Comparison of ENCODE assay signal across 14 mouse cellular contexts in genomic region chr16:91355160-91355559, GRCm38 (mm10). TPM values are rescaled to one million over a fixed set of nuclear protein-coding genes. Genes with fewer than 3 reads are reported as not detected.
DNase-seq lines count a peak whose midpoint lies in the region; ATAC-seq and TF ChIP-seq lines count a peak whose summit lies in the region.
"Had no signal": no experiment of that assay in that cellular context is flagged by ENCODE, and none has a peak within 500 bp of the region (broad histone marks: within the 10 kb centered on the region; RNA-seq: fewer than 3 reads in every experiment).

No protein-coding gene starts in this region.

- no peaks in the 10 kb centered on the region for H3K27me3 ChIP-seq in stomach, postnatal 0 days (ENCODE audit: control insufficient read depth, insufficient read depth, low read length)

- no peak for TF ChIP-seq CTCF in stomach, postnatal 0 days (IDR thresholded peaks at IDR 0.05; ENCODE audit: low read depth)

- 0 out of 2 replicates have a peak overlapping the region, but pooled peaks have one; percentile 13 for H3K27ac ChIP-seq in stomach, postnatal 0 days (replicated peaks)
- H3K27ac ChIP-seq: kidney, postnatal 0 days; midbrain, embryonic 10.5 days had no signal

- no peak overlapping the region for H3K4me3 ChIP-seq in stomach, postnatal 0 days (ENCODE audit: low read depth, low read length)
- H3K4me3 ChIP-seq: midbrain, embryonic 10.5 days had no signal

- intact Hi-C loops in gastrocnemius, postnatal 36 days (cut with DNase I): loop anchor here (5.0 kb wide), 2 partner anchors 87 to 107 kb away; no protein-coding TSS in a partner anchor

- no peak overlapping the region for H3K9ac ChIP-seq in stomach, postnatal 0 days (ENCODE audit: low read length)

- no peaks in the 10 kb centered on the region for H3K4me1 ChIP-seq in stomach, postnatal 0 days (replicated peaks; ENCODE audit: control insufficient read depth, insufficient read depth)

- no peaks in the 10 kb centered on the region for H3K9me3 ChIP-seq in stomach, postnatal 0 days (ENCODE audit: control insufficient read depth, low read length)
- H3K9me3 ChIP-seq: midbrain, embryonic 10.5 days had no signal

- peak; percentile 50 to 55 for DNase-seq in right cerebral cortex, postnatal 10 days (ENCODE audit: low spot score in 2 of 2)
- no peak for DNase-seq in right cerebral cortex, postnatal 4 days
- no peak for DNase-seq in stomach, postnatal 0 days (ENCODE audit: low spot score)
- DNase-seq in gastrocnemius, postnatal 36 days: no peak
- no peak for DNase-seq in cerebellum, adult 11 months
- DNase-seq: adrenal gland, adult 2 months; cerebellum, adult 9-10 months; heart, postnatal 4 days had no signal

- peak; percentile 80 to 81 for ATAC-seq in hematopoietic stem cell, adult 5-6 weeks (replicated peaks in 1 of 2; ENCODE audit: insufficient read depth in 1 of 2, low FRiP score in 2 of 2, low TSS enrichment in 1 of 2, low read depth in 1 of 2, poor library complexity in 2 of 2, severe bottlenecking in 2 of 2)
- ATAC-seq in megakaryocyte, adult 5-6 weeks (ENCODE audit: poor library complexity, severe bottlenecking): peak; percentile 74
- no peak for ATAC-seq in stomach, postnatal 0 days (ENCODE audit: low FRiP score, low TSS enrichment)

- 65% methylated on average over 12 of the region's 12 CpGs for WGBS in stomach, postnatal 0 days

- TF ChIP-seq EP300 in stomach, postnatal 0 days (optimal IDR thresholded peaks at IDR 0.05): no peak

- no peaks in the 10 kb centered on the region for H3K36me3 ChIP-seq in stomach, postnatal 0 days (ENCODE audit: control insufficient read depth, insufficient read depth, low read length)
- H3K36me3 ChIP-seq: midbrain, embryonic 10.5 days had no signal

- H3K4me2 ChIP-seq in stomach, postnatal 0 days (replicated peaks; ENCODE audit: low read depth): no peak overlapping the region

RNA-seq across cellular contexts. Expression of gene Ifnar2, which starts 17.4 kb away (rescaled TPM):
- 133 and 147 TPM in 2 replicates for total RNA-seq in hematopoietic stem cell, adult 5-6 weeks (2017)
- total RNA-seq in megakaryocyte, adult 5-6 weeks (2015): 287 and 289 TPM in 2 replicates
- 257 and 285 TPM in 2 replicates for total RNA-seq in megakaryocyte, adult 5-6 weeks (2017)
- polyA plus RNA-seq in stomach, postnatal 0 days (2015; fragmentation: Nextera tagmentation; extraction: Ambion mirVana): 29.4 and 33.4 TPM in 2 replicates
- 1 to 10 TPM; 7.1 to 7.3 TPM for total RNA-seq in gastrocnemius, postnatal 36 days (2021)

RNA-seq across cellular contexts. Expression of gene Gm21970, which starts 36.4 kb away (rescaled TPM):
- total RNA-seq in hematopoietic stem cell, adult 5-6 weeks (2017): not detected in 2 replicates
- total RNA-seq in megakaryocyte, adult 5-6 weeks (2015): 0.29 TPM in 1 of 2 replicates, not detected in the other
- total RNA-seq in megakaryocyte, adult 5-6 weeks (2017): not detected in 2 replicates
- not detected in 2 replicates for polyA plus RNA-seq in stomach, postnatal 0 days (2015; fragmentation: Nextera tagmentation; extraction: Ambion mirVana)
- total RNA-seq in gastrocnemius, postnatal 36 days (2021): not detected
- total RNA-seq: ES-E14; heart, postnatal 4 days; left cerebral cortex, postnatal 25 days had no signal
- polyA plus RNA-seq: adrenal gland, adult 2 months; kidney, postnatal 0 days; midbrain, embryonic 10.5 days had no signal

RNA-seq across cellular contexts. Expression of gene Il10rb, which starts 50.8 kb away (rescaled TPM):
- 55.1 and 57.3 TPM in 2 replicates for total RNA-seq in hematopoietic stem cell, adult 5-6 weeks (2017)
- 66.6 and 68.3 TPM in 2 replicates for total RNA-seq in megakaryocyte, adult 5-6 weeks (2015)
- total RNA-seq in megakaryocyte, adult 5-6 weeks (2017): 63.3 and 64.6 TPM in 2 replicates
- 52.3 and 55.4 TPM in 2 replicates for polyA plus RNA-seq in stomach, postnatal 0 days (2015; fragmentation: Nextera tagmentation; extraction: Ambion mirVana)
- total RNA-seq in gastrocnemius, postnatal 36 days (2021): 1 to 10 TPM; 6.6 to 6.7 TPM

Comparison
In these comparisons a context has a peak if more than half of its experiments do, and no peak if none do; other contexts are left out.
1. DNase-seq: peak in right cerebral cortex, postnatal 10 days (2 of 2); none in right cerebral cortex, postnatal 4 days (single experiment), stomach, postnatal 0 days (single experiment), gastrocnemius, postnatal 36 days (0 of 2) and cerebellum, adult 11 months (single experiment).
2. RNA of gene Ifnar2, which starts 17.4 kb away (total RNA-seq): 257 to 289 TPM in megakaryocyte, adult 5-6 weeks and 133 to 147 TPM in hematopoietic stem cell, adult 5-6 weeks; 7.1 to 7.3 TPM in gastrocnemius, postnatal 36 days; every median in the first group is over 10 times any median in the second.